Mouse (Mus musculus) layer of hippocampus, adult 11-12 months (tissue): Measurements from ENCODE around the gene Olfr319.
"Not testable (repeated sequence)": the region's sequence is repeated elsewhere in the genome, so short reads cannot be mapped to it uniquely, and the experiment has no call there.

ENCODE experiments used
- DNase-seq: peaks from one replicate; pipeline ENCODE4 v3.0.0; 2022; ENCODE audit warnings: low spot score

Olfr319 gene

DNA sequence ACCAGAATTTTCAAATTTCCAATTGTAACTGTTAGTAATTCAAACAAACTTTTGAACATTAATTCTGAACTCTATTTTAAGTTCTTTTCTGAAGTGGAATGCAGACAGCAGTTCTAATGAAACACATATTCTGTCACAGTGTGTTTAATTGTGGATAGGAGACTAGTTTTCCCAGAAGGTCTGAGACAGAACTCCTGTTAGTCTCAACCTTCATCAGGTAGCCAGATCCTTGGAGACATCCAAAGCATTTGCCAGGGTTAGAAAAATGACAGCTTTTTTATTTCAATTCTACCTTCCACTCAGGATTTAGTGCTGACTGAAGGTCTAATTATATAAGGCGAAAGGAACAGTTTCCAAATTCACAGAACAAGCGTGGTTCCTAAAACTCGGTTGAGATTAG lies at the start of gene Olfr319:
Gene Olfr319, plus strand, starts transcription at position 301 of the 400 bp plus-strand sequence.
- no peak for DNase-seq

DNA sequence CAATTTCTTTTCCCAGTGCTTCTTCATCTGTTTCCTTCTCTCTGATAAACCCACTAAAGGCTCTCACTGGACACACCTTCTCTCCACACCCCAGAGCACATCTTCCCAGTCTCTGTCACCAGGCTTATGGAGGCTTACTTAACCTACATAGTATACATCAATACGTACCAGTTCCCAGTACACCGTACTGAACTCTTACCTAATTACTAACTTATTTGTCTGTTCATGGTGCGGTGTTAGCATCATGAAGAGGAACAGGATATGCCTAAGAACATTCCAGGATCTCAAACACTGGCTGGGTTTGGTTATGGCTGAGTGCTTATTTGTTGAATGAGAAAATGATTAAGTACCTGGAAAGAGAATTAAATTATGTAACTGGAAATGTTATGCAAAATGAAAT lies 43.8 kb upstream of the Olfr319 start:
- DNase-seq, result no peak

DNA sequence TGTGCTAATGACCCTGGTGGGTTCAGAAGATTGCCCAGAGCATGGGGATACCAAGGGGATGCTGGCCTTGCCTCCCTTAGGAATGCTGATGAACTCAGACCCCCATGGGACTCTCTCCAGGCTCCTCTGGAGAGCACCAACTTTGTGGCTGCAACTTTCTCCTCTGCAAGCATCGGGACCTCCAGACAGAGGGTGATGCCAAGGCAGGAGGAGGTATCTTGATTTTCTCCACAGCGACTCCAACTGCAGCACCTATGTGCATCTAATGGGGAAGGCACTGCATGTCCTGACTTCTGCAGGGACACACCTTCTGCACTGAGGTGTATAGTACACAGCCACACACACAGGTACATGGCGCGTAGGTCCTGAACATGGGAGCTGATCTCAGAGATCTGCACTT lies 40.4 kb upstream of the Olfr319 start, which contains the start of gene Olfr322:
Gene Olfr322, plus strand, starts transcription at position 187 of the 400 bp plus-strand sequence.
- no peak for DNase-seq

DNA sequence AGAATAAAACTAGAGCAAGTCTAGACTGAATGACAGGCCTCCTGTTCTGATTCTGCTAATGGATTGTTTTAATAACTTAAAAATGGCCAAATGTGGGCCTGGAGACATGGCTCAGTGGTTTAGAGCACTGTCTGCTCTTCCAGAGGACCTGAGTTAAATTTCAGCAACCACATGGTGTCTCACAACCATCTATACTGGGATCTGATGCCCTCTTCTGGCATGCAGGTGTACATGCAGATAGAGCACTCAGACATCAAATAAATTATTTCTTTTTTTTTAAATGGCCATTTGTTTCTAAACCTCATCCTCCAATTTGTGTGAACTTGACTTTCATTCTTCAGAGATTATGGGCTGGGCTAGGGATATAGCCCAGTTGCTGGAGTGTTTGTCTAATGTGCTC lies 29.7 kb upstream of the Olfr319 start:
- DNase-seq, result no peak

DNA sequence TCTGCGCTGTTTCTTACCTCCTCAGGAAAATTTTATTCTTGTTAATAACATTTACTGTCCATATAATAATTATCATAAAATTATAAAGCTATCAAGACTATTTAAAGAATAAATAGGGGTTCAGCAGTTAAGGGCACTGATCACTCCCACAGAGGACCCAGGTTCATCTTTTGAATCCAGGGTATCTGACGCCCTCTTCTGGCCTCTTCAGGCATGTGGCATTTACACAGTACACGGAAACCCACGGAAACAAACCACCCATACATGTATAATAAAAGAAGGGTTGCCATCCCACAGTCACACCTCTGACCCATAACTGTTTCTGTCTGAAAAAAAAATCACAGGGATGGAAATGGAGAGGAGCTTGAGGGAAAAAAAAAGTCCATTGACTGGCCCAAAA lies 27.1 kb upstream of the Olfr319 start:
- DNase-seq, result no peak

DNA sequence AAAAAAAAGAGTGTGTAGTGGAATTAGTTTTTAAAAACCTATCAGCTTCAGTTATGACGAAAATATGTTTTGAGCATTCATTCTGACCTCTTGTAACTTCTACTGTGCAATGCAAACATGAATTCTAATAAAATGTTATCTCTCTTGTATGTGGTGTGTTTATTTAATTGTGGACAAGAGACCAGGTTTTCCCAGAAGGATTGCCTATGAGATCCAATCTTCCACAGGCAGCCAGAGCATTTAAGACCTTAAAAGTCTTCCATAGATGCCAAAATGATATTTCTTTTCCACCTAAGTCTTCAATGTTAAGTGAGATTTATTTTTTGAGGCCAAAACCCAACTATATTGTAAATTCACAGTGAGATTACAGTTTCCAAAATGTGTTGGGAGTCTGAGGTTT lies 18.2 kb upstream of the Olfr319 start, which contains the start of gene Olfr320:
Gene Olfr320, plus strand, starts transcription at position 301 of the 400 bp plus-strand sequence.
- no peak for DNase-seq

DNA sequence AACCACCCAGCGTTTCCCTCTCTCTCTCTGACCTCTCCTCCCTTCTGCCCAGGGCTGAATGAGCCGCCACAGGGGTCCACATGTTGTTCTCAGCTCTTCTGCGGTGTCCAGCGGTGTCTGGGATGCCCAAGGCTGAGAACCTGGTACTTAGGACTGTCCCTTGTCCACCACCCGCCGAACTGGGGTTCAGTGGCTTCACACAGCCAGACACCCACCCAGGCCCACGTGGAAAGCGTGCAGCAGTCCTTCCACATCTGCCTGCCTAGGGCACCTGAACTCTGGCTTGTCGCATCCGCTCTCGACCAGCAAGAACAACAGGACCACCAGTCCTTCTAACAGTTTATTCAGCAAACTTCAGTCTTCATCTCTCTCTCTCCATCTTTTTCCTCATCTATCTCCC lies 10.1 kb downstream of the Olfr319 start:
- DNase-seq, result no peak

DNA sequence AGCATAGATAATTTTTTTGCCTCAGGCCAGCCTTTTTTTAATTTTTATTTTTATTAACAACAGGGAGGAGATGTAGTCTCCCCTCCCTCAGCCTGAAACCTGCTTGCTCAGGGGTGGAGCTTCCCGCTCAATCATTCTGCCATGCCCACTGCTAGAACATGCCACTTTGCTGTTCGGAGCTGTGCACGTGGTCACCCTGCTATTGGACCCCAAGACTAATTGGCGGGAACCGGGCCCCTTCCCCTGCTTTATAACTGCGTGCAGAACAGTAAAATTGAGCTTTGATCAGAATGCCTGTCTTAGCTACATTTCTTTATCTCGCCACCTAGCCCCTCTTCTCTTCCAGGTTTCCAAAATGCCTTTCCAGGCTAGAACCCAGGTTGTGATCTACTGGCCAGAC lies 18.8 kb downstream of the Olfr319 start:
- DNase-seq, result not testable (repeated sequence)

DNA sequence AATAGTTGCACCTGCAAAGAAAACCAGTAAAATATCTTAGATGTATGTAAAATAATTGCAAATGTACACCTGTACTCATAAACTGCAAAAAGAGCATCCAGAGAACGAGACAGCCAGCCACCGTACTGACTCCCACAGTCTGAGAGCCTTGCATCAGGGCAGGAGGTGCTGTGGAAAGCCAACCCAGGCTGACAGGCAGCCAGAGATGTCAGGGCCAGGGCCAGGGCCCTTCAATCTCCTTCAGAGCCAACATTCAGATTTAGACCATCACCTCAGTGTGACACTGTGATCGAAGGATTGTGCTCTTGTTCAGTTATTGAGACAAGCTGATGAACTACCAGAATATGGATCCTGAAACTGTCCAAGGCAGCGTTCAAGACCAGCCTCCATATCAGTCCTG lies 20.7 kb downstream of the Olfr319 start:
- DNase-seq, result no peak

DNA sequence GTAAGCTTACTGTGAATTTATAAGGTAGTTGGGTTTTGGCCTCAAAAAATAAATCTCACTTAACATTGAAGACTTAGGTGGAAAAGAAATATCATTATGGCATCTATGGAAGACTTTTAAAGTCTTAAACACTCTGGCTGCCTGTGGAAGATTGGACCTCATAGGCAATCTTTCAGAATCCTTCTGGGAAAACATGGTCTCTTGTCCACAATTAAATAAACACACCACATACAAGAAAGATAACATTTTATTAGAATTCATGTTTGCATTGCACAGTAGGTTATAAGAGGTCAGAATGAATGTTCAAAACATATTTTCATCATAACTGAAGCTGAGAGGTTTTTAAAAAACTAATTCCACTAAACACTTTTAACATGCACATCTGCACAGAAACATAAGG lies 25.0 kb downstream of the Olfr319 start, which contains the start of gene Olfr318:
Gene Olfr318, minus strand, starts transcription at position 101 of the 400 bp plus-strand sequence.
- no peak for DNase-seq

DNA sequence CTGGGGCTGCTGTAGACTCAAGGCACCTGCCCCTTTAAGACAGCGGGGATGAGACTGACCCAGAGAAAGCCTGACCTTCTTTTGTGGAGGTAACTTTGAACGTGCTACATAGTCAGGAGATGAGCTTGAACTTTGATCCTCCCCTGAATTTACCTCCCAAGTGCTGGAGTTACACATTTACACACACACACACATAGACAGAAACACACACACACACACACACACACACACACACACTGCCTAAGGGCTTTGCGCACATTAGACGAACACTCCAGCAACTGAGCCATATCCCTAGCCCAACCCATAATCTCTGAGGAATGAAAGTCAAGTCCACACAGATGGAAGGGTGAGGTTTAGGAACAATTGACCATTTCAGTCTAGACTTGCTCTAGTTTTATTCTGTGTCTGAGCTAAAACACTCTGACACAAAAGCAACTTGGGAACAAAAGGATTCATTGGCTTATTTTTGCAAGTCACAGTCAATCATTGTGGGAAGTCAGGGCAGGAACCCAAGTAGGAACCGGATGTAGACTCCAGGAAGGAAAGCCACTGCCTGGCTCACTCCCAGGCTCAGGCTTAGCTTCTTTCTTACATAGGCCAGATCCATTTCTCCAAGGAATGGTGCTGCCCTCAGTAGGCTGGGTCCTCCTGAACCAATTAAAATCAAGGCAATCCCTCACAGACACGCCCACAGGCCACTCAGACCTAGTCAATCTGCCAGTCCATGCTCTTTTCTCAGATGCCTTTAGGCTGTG lies 29.1 kb downstream of the Olfr319 start:
- not testable (repeated sequence) for DNase-seq

DNA sequence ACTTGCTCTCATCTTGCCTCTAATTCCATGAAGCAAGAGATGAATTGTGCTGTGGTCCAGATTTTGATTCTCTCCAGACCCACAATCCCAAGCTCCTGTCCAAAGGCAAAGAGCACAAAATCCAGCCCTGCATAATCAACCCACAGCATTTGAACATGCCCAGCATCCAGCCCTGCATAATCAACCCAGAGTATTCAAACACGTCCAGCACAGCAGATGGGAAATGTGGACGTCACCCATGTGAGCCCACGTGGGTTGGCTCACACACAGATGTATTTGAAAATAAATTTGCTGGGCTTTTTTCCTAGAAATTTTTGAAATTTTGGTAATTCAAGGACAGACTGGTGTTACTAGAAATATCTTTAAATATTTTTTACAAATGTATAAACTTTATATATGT lies 34.4 kb downstream of the Olfr319 start:
- peak; percentile 51 for DNase-seq

DNA sequence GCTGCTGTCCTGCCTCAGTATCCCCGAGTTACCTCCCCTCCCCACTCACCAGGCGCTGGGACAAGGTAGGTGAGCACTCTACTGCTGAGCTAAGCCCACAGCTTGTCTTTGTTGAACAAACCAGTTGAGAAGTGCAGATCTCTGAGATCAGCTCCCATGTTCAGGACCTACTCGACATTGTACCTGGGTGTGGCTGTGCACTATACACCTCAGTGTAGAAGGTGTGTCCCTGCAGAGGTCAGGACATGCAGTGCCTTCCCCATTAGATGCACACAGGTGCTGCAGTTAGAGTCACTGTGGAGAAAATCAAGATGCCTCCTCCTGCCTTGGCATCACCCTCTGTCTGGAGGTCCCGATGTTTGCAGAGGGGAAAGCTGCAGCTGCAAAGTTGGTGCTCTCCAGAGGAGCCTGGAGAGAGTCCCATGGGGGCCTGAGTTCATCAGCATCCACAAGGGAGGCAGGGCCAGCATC lies 39.9 kb downstream of the Olfr319 start, which contains the start of gene Olfr317:
Gene Olfr317, minus strand, starts transcription at position 421 of the 471 bp plus-strand sequence.
- DNase-seq, result no peak

DNA sequence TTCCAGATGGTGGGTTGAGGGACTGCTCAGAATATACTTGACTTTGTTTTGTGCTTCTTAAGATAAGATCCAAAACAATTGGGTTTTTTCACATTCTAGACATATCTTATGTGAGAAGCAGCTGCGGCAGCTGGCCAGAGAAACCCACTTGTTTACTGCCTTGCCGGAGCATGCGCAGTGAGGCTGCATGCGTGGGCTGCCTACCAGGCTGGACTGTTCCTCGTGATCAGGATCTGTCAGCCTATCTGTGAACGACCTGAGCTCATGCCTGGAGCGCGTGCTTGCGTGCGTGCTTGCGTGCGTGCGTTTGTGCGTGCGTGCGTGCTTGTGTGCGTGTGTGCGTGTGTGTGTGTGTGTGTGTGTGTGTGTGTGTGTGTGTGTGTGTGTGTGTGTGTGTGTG lies 52.1 kb downstream of the Olfr319 start:
- peak; percentile 31 for DNase-seq

DNA sequence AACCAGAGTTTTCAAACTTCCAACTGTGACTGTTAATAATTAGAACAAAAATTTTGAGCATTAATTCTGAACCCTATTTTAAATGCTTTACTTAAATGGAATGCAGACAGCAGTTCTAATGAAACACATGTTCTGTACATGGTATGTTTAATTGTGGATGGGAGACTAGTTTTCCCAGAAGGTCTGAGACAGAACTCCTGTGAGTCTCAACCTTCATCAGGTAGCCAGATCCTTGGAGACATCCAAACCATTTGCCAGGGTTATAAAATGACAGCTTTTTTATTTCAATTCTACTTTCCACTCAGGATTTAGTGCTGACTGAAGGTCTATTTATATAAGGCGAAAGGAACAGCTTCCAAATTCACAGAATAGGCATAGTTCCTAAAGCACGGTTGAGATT lies 53.5 kb downstream of the Olfr319 start, which contains the start of gene Olfr316:
Gene Olfr316, plus strand, starts transcription at position 301 of the 400 bp plus-strand sequence.
- DNase-seq, result no peak
